ENCODE assay signal across 8 mouse cellular contexts in the genomic region with DNA sequence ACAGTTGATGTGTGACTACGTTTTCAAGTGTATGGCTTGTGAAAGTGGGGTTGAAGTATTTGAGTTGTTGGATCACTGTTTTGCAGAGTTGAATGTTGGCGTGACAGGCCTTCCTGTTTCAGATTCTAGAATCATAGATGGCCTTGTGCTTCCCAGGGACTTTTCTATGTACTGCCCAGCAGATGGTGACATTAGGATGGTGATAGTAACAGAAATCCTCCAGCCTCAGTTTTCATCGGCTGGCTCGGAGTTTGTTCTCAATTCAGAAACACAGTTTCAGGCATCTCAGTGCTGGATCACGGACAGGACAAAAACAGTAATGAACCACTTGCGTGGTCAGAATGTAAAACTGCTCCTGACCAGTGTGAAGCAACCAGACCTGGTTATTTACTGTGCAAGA. TPM values are rescaled to one million over a fixed set of nuclear protein-coding genes. Genes with fewer than 3 reads are reported as not detected.
A peak's percentile ranks its signal among the peaks of the same experiment; 100 is the strongest.
DNase-seq lines count a peak whose midpoint lies in the region; ATAC-seq lines count a peak whose summit lies in the region.

No protein-coding gene starts in this region.

- no peak overlapping the region for H3K4me2 ChIP-seq in hindbrain, embryonic 11.5 days (replicated peaks; ENCODE audit: low read depth, low read length)
- peak overlapping the region; percentile 53 for H3K4me2 ChIP-seq in hindbrain, embryonic 14.5 days (replicated peaks)

- no peak overlapping the region for H3K27ac ChIP-seq in hindbrain, embryonic 10.5 days
- no peak overlapping the region for H3K27ac ChIP-seq in hindbrain, embryonic 11.5 days (ENCODE audit: low read depth, low read length)
- H3K27ac ChIP-seq in hindbrain, embryonic 14.5 days = no peak overlapping the region

- H3K4me3 ChIP-seq in hindbrain, embryonic 10.5 days = 0 out of 2 replicates have a peak overlapping the region, but pooled peaks have one; percentile 76
- no peak overlapping the region for H3K4me3 ChIP-seq in hindbrain, embryonic 11.5 days (ENCODE audit: low read depth, low read length)
- H3K4me3 ChIP-seq in hindbrain, embryonic 14.5 days (replicated peaks; ENCODE audit: low read length) = no peak overlapping the region

- 90% methylated on average over 6 of the region's 6 CpGs for WGBS in hindbrain, embryonic 10.5 days
- WGBS in hindbrain, embryonic 11.5 days = 92% methylated on average over 6 of the region's 6 CpGs
- WGBS in hindbrain, embryonic 14.5 days = 87% methylated on average over 6 of the region's 6 CpGs

- peaks cover 4% of the 10 kb centered on the region; the same call in 1 of the 2 replicates for H3K36me3 ChIP-seq in hindbrain, embryonic 10.5 days
- no peaks in the 10 kb centered on the region for H3K36me3 ChIP-seq in hindbrain, embryonic 11.5 days (ENCODE audit: control insufficient read depth, insufficient read depth, low read length)
- H3K36me3 ChIP-seq in hindbrain, embryonic 14.5 days (replicated peaks; ENCODE audit: control insufficient read depth, insufficient read depth) = no peaks in the 10 kb centered on the region

- H3K9ac ChIP-seq in hindbrain, embryonic 11.5 days (ENCODE audit: low read depth, low read length) = no peak overlapping the region
- H3K9ac ChIP-seq in hindbrain, embryonic 14.5 days = no peak overlapping the region

- peaks cover 18% of the 10 kb centered on the region for H3K4me1 ChIP-seq in hindbrain, embryonic 10.5 days (replicated peaks)
- no peaks in the 10 kb centered on the region for H3K4me1 ChIP-seq in hindbrain, embryonic 11.5 days (replicated peaks; ENCODE audit: control insufficient read depth, insufficient read depth, low read length)
- peaks cover 4% of the 10 kb centered on the region for H3K4me1 ChIP-seq in hindbrain, embryonic 14.5 days (replicated peaks; ENCODE audit: control insufficient read depth, insufficient read depth, low read length)

- no peaks in the 10 kb centered on the region for H3K27me3 ChIP-seq in hindbrain, embryonic 10.5 days (ENCODE audit: insufficient read depth, poor library complexity, severe bottlenecking)
- H3K27me3 ChIP-seq in hindbrain, embryonic 11.5 days (ENCODE audit: control insufficient read depth, insufficient read depth, low read length) = no peaks in the 10 kb centered on the region
- H3K27me3 ChIP-seq in hindbrain, embryonic 14.5 days (ENCODE audit: control insufficient read depth, insufficient read depth, low read length) = no peaks in the 10 kb centered on the region

- no peaks in the 10 kb centered on the region for H3K9me3 ChIP-seq in hindbrain, embryonic 10.5 days
- H3K9me3 ChIP-seq in hindbrain, embryonic 11.5 days (ENCODE audit: control insufficient read depth, low read length) = no peaks in the 10 kb centered on the region
- H3K9me3 ChIP-seq in hindbrain, embryonic 14.5 days (ENCODE audit: control insufficient read depth, low read length) = no peaks in the 10 kb centered on the region

- DNase-seq in hindbrain, embryonic 10.5 days (ENCODE audit: low spot score) = no peak
- DNase-seq in hindbrain, embryonic 11.5 days (ENCODE audit: low spot score) = no peak
- DNase-seq in 3T3-L1 (ENCODE audit: low read depth, low spot score) = peak; percentile 67
- DNase-seq in NIH3T3 (ENCODE audit: low read depth) = peak; percentile 76
- DNase-seq in hindbrain, embryonic 14.5 days (ENCODE audit: low spot score) = no peak
- no peak for DNase-seq in thymus, adult 18-20 months
- DNase-seq in ovary, postnatal 14 days (ENCODE audit: low spot score) = no peak
- no peak for DNase-seq in heart, adult 8-10 months (ENCODE audit: low spot score)

- ATAC-seq in hindbrain, embryonic 11.5 days (ENCODE audit: low FRiP score) = no peak
- ATAC-seq in hindbrain, embryonic 14.5 days (ENCODE audit: low FRiP score) = no peak

RNA-seq across cellular contexts. Expression of a gene that starts 1.1 kb away (rescaled TPM):
- 5.4 and 6.9 TPM in 2 replicates for polyA plus RNA-seq in hindbrain, embryonic 10.5 days (2016; fragmentation: Nextera tagmentation; extraction: Ambion mirVana)
- 6.4 and 6.5 TPM in 2 replicates for polyA plus RNA-seq in hindbrain, embryonic 11.5 days (2014; fragmentation: Nextera tagmentation; extraction: Ambion mirVana)
- 5.7 and 6.1 TPM in 2 replicates for polyA plus RNA-seq in hindbrain, embryonic 14.5 days (2014; fragmentation: Nextera tagmentation; extraction: Ambion mirVana)
- total RNA-seq in heart, adult 8-10 months (2022) = 1 to 10 TPM; 2.8 to 3.3 (median 3.1) TPM

Comparison
In these comparisons a context has a peak if more than half of its experiments do, and no peak if none do; other contexts are left out.
1. DNase-seq: peak in 3T3-L1 (single experiment) and NIH3T3 (single experiment); none in hindbrain, embryonic 10.5 days (single experiment), hindbrain, embryonic 11.5 days (single experiment), hindbrain, embryonic 14.5 days (single experiment), thymus, adult 18-20 months (0 of 2), ovary, postnatal 14 days (single experiment) and heart, adult 8-10 months (single experiment).